Mouse (Mus musculus): ENCODE results near the gene Alppl2.

- TF ChIP-seq CTCF (IDR thresholded peaks at IDR 0.05; ENCODE audit: low read depth, low read length) (no peak), GATA1 (IDR thresholded peaks at IDR 0.05; ENCODE audit: borderline replicate concordance, low read length) (no peak), TAL1 (conservative IDR thresholded peaks at IDR 0.05; ENCODE audit: low read depth, low read length) (no peak), GATA2 (IDR thresholded peaks at IDR 0.05; ENCODE audit: borderline replicate concordance, low read depth, low read length) (no peak), POLR2AphosphoS5 (IDR thresholded peaks at IDR 0.05; ENCODE audit: insufficient replicate concordance, low read depth, low read length) (no peak)
Measured at GRCm38 (mm10) chr1:87038477-87039070, 51.2 kb downstream of the Alppl2 start.

Measured in G1E (cell line).